Comparison of ENCODE assay signal across 11 mouse cellular contexts in the genomic region with DNA sequence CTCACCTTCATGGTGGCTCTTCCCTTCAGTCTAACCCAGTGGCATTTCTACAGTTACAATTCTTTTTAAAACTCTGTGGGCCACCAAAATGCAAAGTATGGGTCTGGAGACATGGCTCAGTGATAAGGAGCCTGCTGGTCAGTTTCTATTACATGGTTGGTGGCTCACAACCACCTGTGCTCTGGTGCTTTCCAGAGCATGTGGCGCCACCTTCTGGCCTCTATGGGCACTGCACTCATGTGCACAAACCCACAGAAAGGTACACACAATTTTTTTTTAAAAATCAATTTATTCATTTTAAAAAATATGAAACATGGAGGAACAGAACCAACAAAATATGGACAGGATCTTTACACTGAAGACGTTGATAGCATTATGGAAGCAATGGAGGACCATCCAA. TPM values are rescaled to one million over a fixed set of nuclear protein-coding genes. Genes with fewer than 3 reads are reported as not detected.
DNase-seq lines count a peak whose midpoint lies in the region; ATAC-seq and TF ChIP-seq lines count a peak whose summit lies in the region.
"Had no signal": no experiment of that assay in that cellular context is flagged by ENCODE, and none has a peak within 500 bp of the region (broad histone marks: within the 10 kb centered on the region; RNA-seq: fewer than 3 reads in every experiment).

No protein-coding gene starts in this region.

- DNase-seq in kidney, postnatal 10 days, result peak; percentile 44
- peak; percentile 75 for DNase-seq in ZHBTc4 (ENCODE audit: low read depth, low spot score)
- no peak for DNase-seq in spleen, adult 2 months (ENCODE audit: low read depth in 1 of 2, low spot score in 2 of 2)
- DNase-seq in urinary bladder, postnatal 14 days (ENCODE audit: low spot score), result no peak
- DNase-seq in cerebellum, adult 8-10 months, result no peak
- DNase-seq in heart, postnatal 36 days, result no peak

- no peaks in the 10 kb centered on the region for H3K4me1 ChIP-seq in kidney, embryonic 15.5 days
- peaks cover 5% of the 10 kb centered on the region; the same call in 1 of the 2 replicates for H3K4me1 ChIP-seq in E14TG2a.4 (replicated peaks; ENCODE audit: low read depth, low read length)
- no peaks in the 10 kb centered on the region for H3K4me1 ChIP-seq in spleen, adult 2 months (ENCODE audit: control insufficient read depth, insufficient read depth, insufficient read length)
- H3K4me1 ChIP-seq: liver, embryonic 15.5 days had no signal

- H3K36me3 ChIP-seq in kidney, embryonic 15.5 days, result no peaks in the 10 kb centered on the region
- H3K36me3 ChIP-seq in E14TG2a.4 (ENCODE audit: insufficient read depth, low read length), result no peaks in the 10 kb centered on the region
- no peaks in the 10 kb centered on the region for H3K36me3 ChIP-seq in spleen, adult 2 months (ENCODE audit: control insufficient read depth, insufficient read depth, low read length)
- H3K36me3 ChIP-seq: liver, embryonic 15.5 days; neural tube, embryonic 12.5 days had no signal

- H3K9ac ChIP-seq in kidney, embryonic 15.5 days, result no peak overlapping the region
- H3K9ac ChIP-seq: liver, embryonic 15.5 days; neural tube, embryonic 12.5 days had no signal

- H3K27ac ChIP-seq in kidney, embryonic 15.5 days, result no peak overlapping the region
- H3K27ac ChIP-seq in spleen, adult 2 months (ENCODE audit: insufficient read depth, low read length), result no peak overlapping the region
- H3K27ac ChIP-seq: liver, embryonic 15.5 days; neural tube, embryonic 12.5 days had no signal

- H3K27me3 ChIP-seq in kidney, embryonic 15.5 days, result no peaks in the 10 kb centered on the region
- no peaks in the 10 kb centered on the region for H3K27me3 ChIP-seq in E14TG2a.4 (ENCODE audit: insufficient read depth, low read length)
- no peaks in the 10 kb centered on the region for H3K27me3 ChIP-seq in spleen, adult 2 months (ENCODE audit: control insufficient read depth, insufficient read depth, low read length)
- H3K27me3 ChIP-seq: liver, embryonic 15.5 days; neural tube, embryonic 12.5 days had no signal

- TF ChIP-seq CTCF in E14TG2a.4 (conservative IDR thresholded peaks at IDR 0.05; ENCODE audit: low read length), result peak; percentile 96
- TF ChIP-seq CTCF in spleen, adult 2 months (IDR thresholded peaks at IDR 0.05; ENCODE audit: extremely low read depth, insufficient read depth, insufficient read length, insufficient replicate concordance), result peak; percentile 29; the same call in 1 of the 2 replicates

- no peak overlapping the region for H3K4me2 ChIP-seq in kidney, embryonic 15.5 days
- H3K4me2 ChIP-seq: liver, embryonic 15.5 days; neural tube, embryonic 12.5 days had no signal

- intact Hi-C loops in heart, postnatal 36 days (cut with DNase I), result no loop called here

- no peak for ATAC-seq in kidney, embryonic 15.5 days (replicated peaks; ENCODE audit: low FRiP score)

- H3K4me3 ChIP-seq in kidney, embryonic 15.5 days (replicated peaks), result no peak overlapping the region
- H3K4me3 ChIP-seq in E14TG2a.4 (replicated peaks; ENCODE audit: low read length), result no peak overlapping the region
- no peak overlapping the region for H3K4me3 ChIP-seq in spleen, adult 2 months (ENCODE audit: extremely low read depth, insufficient read depth, insufficient read length)
- H3K4me3 ChIP-seq: erythroblast, embryonic 14.5 days; liver, embryonic 15.5 days; neural tube, embryonic 12.5 days had no signal

- 66% methylated on average over 2 of the region's 2 CpGs for WGBS in kidney, embryonic 15.5 days
- WGBS in spleen, adult 2 months, result 70% methylated on average over 2 of the region's 2 CpGs

- TF ChIP-seq POLR2A in spleen, adult 2 months (IDR thresholded peaks at IDR 0.05; ENCODE audit: low read depth, low read length), result no peak

- no peaks in the 10 kb centered on the region for H3K9me3 ChIP-seq in kidney, embryonic 15.5 days (replicated peaks)
- no peaks in the 10 kb centered on the region for H3K9me3 ChIP-seq in E14TG2a.4 (ENCODE audit: low read length)
- H3K9me3 ChIP-seq: liver, embryonic 15.5 days; neural tube, embryonic 12.5 days had no signal

RNA-seq across cellular contexts. Expression of a gene that starts 58.7 kb away (rescaled TPM):
- 25.0 and 26.5 TPM in 2 replicates for polyA plus RNA-seq in kidney, embryonic 15.5 days (2015; fragmentation: Nextera tagmentation; extraction: Ambion mirVana)
- polyA plus RNA-seq in spleen, adult 2 months (2012; rRNA removed), result 30.2 and 32.2 TPM in 2 replicates
- total RNA-seq in heart, postnatal 36 days (2021), result 10 to 100 TPM; 12.5 to 13.2 TPM

Comparison
In these comparisons a context has a peak if more than half of its experiments do, and no peak if none do; other contexts are left out.
1. DNase-seq: peak in kidney, postnatal 10 days (single experiment) and ZHBTc4 (single experiment); none in spleen, adult 2 months (0 of 2), urinary bladder, postnatal 14 days (single experiment), cerebellum, adult 8-10 months (single experiment) and heart, postnatal 36 days (0 of 2).